Mouse (Mus musculus) adrenal gland, postnatal 10 days (tissue): Measurements from ENCODE around the gene Kmt5c. TPM values are rescaled to one million over a fixed set of nuclear protein-coding genes. Genes with fewer than 3 reads are reported as not detected.
"Not testable (repeated sequence)": the region's sequence is repeated elsewhere in the genome, so short reads cannot be mapped to it uniquely, and the experiment has no call there.

Experiments used
- DNase-seq: peaks from one replicate; pipeline ENCODE4 v3.0.0; 2021; ENCODE audit warnings: mixed read lengths
- total RNA-seq, 2 experiments: library from RNA; stranded (reverse); gene quantifications; 2 replicates each; pipeline ENCODE4 v1.2.3; 2021

Kmt5c gene
- total RNA-seq, 2 experiments from 2014 or later, result 54.5 to 98.2 TPM

GRCm38 (mm10) chr7:4789436-4789935, 49.6 kb downstream of the Kmt5c start, which contains the start of gene Tmem238:
Gene Tmem238 (minus strand): TSS chr7:4789656.
- peak; percentile 77 for DNase-seq

GRCm38 (mm10) chr7:4792278-4793212, 52.6 kb downstream of the Kmt5c start, which contains the start of gene Rpl28:
Gene Rpl28 (plus strand): TSS chr7:4792874.
- DNase-seq, result peak; percentile 95

DNA sequence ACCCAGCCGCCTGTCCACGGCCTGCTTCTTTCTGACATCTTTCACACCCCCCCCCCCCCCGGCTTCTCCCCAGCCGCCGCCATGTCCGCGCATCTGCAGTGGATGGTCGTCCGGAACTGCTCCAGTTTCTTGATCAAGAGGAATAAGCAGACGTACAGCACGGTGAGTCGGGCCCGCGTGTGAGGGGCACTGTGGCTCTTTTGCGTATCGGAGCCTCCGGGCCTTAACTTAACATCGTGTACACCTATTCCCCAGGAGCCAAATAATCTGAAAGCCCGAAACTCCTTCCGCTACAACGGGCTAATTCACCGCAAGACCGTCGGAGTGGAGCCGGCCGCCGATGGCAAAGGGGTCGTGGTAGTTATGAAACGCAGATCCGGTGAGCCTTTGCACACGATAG, 53.3 kb downstream of the Kmt5c start:
- not testable (repeated sequence) for DNase-seq

DNA sequence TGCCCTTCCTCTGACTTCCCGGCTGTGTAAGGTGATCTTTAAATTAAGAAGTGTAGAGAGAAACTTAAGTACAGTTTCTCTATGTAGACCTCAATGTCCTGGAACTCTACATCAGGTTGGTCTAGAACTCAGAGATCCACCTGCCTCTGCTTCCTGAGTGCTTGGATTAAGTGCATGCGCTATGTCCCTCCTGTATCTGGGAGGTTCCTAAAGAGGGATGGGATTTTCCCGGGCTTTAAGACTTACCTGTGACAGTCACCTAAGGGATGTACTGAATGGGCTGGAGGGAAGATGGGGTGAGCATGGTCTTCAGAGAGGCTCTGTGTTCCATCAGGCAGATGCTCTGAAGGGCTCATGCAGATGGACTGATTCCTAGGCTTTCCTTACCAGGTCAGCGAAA, 53.8 kb downstream of the Kmt5c start:
- DNase-seq, result no peak

- DNase-seq, result no peak
These were observed 54.8 kb downstream of the Kmt5c start for GRCm38 (mm10) chr7:4794631-4795168.

- DNase-seq, result no peak
These were observed 56.0 kb downstream of the Kmt5c start for GRCm38 (mm10) chr7:4795767-4796433.

Other genes starting within 250 kb of the Kmt5c start
- gene Ppp1r12c, start 238.4 kb upstream of the Kmt5c start, total RNA-seq, result 10 to 100 TPM; 74.0 to 84.4 TPM
- 10 to 100 TPM; 17.3 to 93.6 TPM for gene Tnnt1, start 223.7 kb upstream of the Kmt5c start, total RNA-seq
- 1 to 10 TPM in 1 of 2 experiments, under 1 TPM in 1; 0.78 to 1.3 TPM for gene Tnni3, start 215.9 kb upstream of the Kmt5c start, total RNA-seq
- 1 to 10 TPM in 1 of 2 experiments, under 1 TPM in 1; 0.60 to 1.1 TPM for gene Dnaaf3, start 207.7 kb upstream of the Kmt5c start, total RNA-seq
- gene Syt5, start 192.6 kb upstream of the Kmt5c start, total RNA-seq, result 10 to 100 TPM in 1 of 2 experiments, 1 to 10 TPM in 1; 9.5 to 12.7 TPM
- not detected for gene Ptprh, start 136.1 kb upstream of the Kmt5c start, total RNA-seq
- 10 to 100 TPM; 12.7 to 14.7 TPM for gene Tmem86b, start 108.7 kb upstream of the Kmt5c start, total RNA-seq
- gene Ppp6r1, start 81.1 kb upstream of the Kmt5c start, total RNA-seq, result 10 to 100 TPM; 74.0 to 83.3 TPM
- 10 to 100 TPM; 36.1 to 36.7 TPM for gene Hspbp1, start 55.0 kb upstream of the Kmt5c start, total RNA-seq
- 10 to 100 TPM in 1 of 2 experiments, 1 to 10 TPM in 1; 7.5 to 11.8 TPM for gene Brsk1, start 49.5 kb upstream of the Kmt5c start, total RNA-seq
- gene Tmem150b, start 14.9 kb upstream of the Kmt5c start, total RNA-seq, result under 1 TPM; 0.21 to 0.27 TPM
- 10 to 100 TPM; 28.5 to 39.2 TPM for gene Cox6b2, start 13.0 kb downstream of the Kmt5c start, total RNA-seq
- gene Fam71e2, start 31.2 kb downstream of the Kmt5c start, total RNA-seq, result not detected
- under 1 TPM; 0.12 to 0.18 TPM for gene Il11, start 42.7 kb downstream of the Kmt5c start, total RNA-seq
- not detected for gene Tmem190, start 42.8 kb downstream of the Kmt5c start, total RNA-seq
- gene Tmem238, start 49.5 kb downstream of the Kmt5c start, total RNA-seq, result 10 to 100 TPM; 10.4 to 11.3 TPM
- gene Rpl28, start 52.8 kb downstream of the Kmt5c start, total RNA-seq, result 1,000 to 10,000 TPM; 1,057 to 1,113 TPM
- gene Ube2s, start 72.5 kb downstream of the Kmt5c start, total RNA-seq, result 100 to 1,000 TPM; 122 to 126 TPM
- 1 to 10 TPM; 1.3 to 3.1 TPM for gene Shisa7, start 104.6 kb downstream of the Kmt5c start, total RNA-seq
- gene Isoc2b, start 130.1 kb downstream of the Kmt5c start, total RNA-seq, result 10 to 100 TPM in 1 of 2 experiments, 1 to 10 TPM in 1; 6.8 to 13.3 TPM
- gene Isoc2a, start 137.0 kb downstream of the Kmt5c start, total RNA-seq, result 10 to 100 TPM; 52.8 to 56.8 TPM
- not detected for gene Gm36210, start 166.4 kb downstream of the Kmt5c start, total RNA-seq
- 10 to 100 TPM; 14.7 to 16.4 TPM for gene Zfp628, start 175.1 kb downstream of the Kmt5c start, total RNA-seq
- 1 to 10 TPM; 5.5 to 8.5 TPM for gene Nat14, start 181.9 kb downstream of the Kmt5c start, total RNA-seq
- gene Ssc5d, start 185.7 kb downstream of the Kmt5c start, total RNA-seq, result 1 to 10 TPM; 5.9 to 6.9 TPM
- gene Sbk2, start 224.3 kb downstream of the Kmt5c start, total RNA-seq, result 1 to 10 TPM; 1.6 to 3.1 TPM
- gene Sbk3, start 231.1 kb downstream of the Kmt5c start, total RNA-seq, result under 1 TPM; 0.24 to 0.30 TPM